Mouse (Mus musculus): ENCODE data around the gene Mob1b.

DNA sequence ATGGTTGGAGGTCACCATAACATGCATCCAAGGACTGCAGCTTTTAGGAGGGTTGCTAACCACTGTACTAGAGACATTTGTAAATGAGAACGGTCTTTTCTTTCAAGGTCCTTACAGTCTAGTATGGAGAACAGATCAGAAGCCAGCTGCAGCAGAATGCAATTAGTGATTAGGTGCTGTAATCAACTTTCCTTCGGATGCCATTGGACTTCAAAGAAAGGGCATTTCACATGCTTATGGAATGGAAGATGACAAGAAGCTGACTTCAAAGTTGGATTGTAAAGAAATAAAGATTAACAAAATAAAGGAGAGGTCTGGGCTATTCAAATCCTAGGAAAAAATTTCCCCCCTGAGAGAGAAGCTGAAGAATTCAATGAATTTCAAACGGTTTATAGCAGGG, 36.4 kb upstream of the Mob1b start:
- no peak for TF ChIP-seq POLR2A (IDR thresholded peaks at IDR 0.05; ENCODE audit: low read depth, low read length)
- TF ChIP-seq CTCF (IDR thresholded peaks at IDR 0.05; ENCODE audit: borderline replicate concordance, insufficient read depth, low read length) = no peak
